Mouse (Mus musculus) G1E (cell line): ENCODE data around the gene Slc40a1. TPM values are rescaled to one million over a fixed set of nuclear protein-coding genes. Genes with fewer than 3 reads are reported as not detected.

Experiments
- ATAC-seq: 2 replicates; pipeline ENCODE4 v1.8.0; 2016; ENCODE audit warnings: mild to moderate bottlenecking; ENCODE audit not compliant: insufficient number of reproducible peaks, poor library complexity, low FRiP score, severe bottlenecking; ENCODE audit errors: extremely low read depth
- DNase-seq: peaks from one replicate; pipeline ENCODE4 v3.0.0; 2012; ENCODE audit warnings: low spot score
- H3K27me3 ChIP-seq: 2 replicates; pipeline ENCODE4 v1.6.1; 2012; ENCODE audit warnings: mild to moderate bottlenecking, low read length, inconsistent platforms; ENCODE audit not compliant: insufficient read depth
- H3K36me3 ChIP-seq: replicated peaks from 2 replicates; pipeline ENCODE3; 2012; ENCODE audit warnings: mild to moderate bottlenecking, inconsistent platforms
- H3K4me1 ChIP-seq: 2 replicates; pipeline ENCODE4 v1.6.1; 2012; ENCODE audit warnings: low read depth, low read length, inconsistent platforms, mixed read lengths; ENCODE audit not compliant: insufficient read depth
- H3K4me3 ChIP-seq: 2 replicates; pipeline ENCODE4 v1.5.1; 2012; ENCODE audit warnings: low read depth, mild to moderate bottlenecking, inconsistent platforms, low read length, moderate library complexity, mixed read lengths
- H3K9me3 ChIP-seq: replicated peaks from 2 replicates; pipeline ENCODE4 v1.6.1; 2012; ENCODE audit warnings: inconsistent platforms
- CTCF ChIP-seq: IDR thresholded peaks from 2 replicates; pipeline ENCODE4 v1.5.1; 2012; ENCODE audit warnings: low read depth, low read length, inconsistent platforms, mixed read lengths
- GATA1 ChIP-seq: IDR thresholded peaks from 2 replicates; pipeline ENCODE4 v1.6.1; 2012; ENCODE audit warnings: borderline replicate concordance, low read length, inconsistent platforms, mixed read lengths
- GATA2 ChIP-seq: IDR thresholded peaks from 2 replicates; pipeline ENCODE4 v1.6.1; 2012; ENCODE audit warnings: low read depth, low read length, inconsistent platforms, borderline replicate concordance
- POLR2AphosphoS5 ChIP-seq: IDR thresholded peaks from 2 replicates; pipeline ENCODE4 v1.6.1; 2012; ENCODE audit warnings: low read depth, low read length, inconsistent platforms; ENCODE audit not compliant: insufficient replicate concordance
- TAL1 ChIP-seq: conservative IDR thresholded peaks from 2 replicates; pipeline ENCODE4 v1.6.1; 2012; ENCODE audit warnings: low read depth, low read length, inconsistent platforms, mixed read lengths
- polyA plus RNA-seq: library from polyadenylated mRNA; stranded (reverse); fragments of >175 nt; gene quantifications from 2 replicates; pipeline ENCODE4 v1.2.3, GENCODE M21; 2012
- total RNA-seq, 2 experiments: library from RNA; stranded (forward) in 1 of 2; stranded (reverse) in 1 of 2; fragments of 200-1000 nt in 1 of 2; fragments of >200 nt in 1 of 2; fragmentation: Nextera tagmentation in 1 of 2; gene quantifications; 2 replicates each; pipeline ENCODE4 v1.2.3; 2014 to 2017

Gene Slc40a1
- total and polyA plus RNA-seq, 3 experiments, result 2.9 to 56.4 (median 43.3) TPM

- TF ChIP-seq GATA1 (no peak), CTCF (no peak), TAL1 (no peak), POLR2AphosphoS5 (no peak), GATA2 (no peak)
- Histone ChIP-seq H3K4me3 (no peak overlapping the region), H3K9me3 (peaks cover 4% of the 10 kb centered on the region), H3K4me1 (peaks cover 29% of the 10 kb centered on the region), H3K27me3 (no peaks in the 10 kb centered on the region), H3K36me3 (no peaks in the 10 kb centered on the region)
- ATAC-seq (no peak), DNase-seq (no peak)
Observed at GRCm38 (mm10) chr1:45868050-45868449, 58.3 kb downstream of the Slc40a1 start.

- no peak for TF ChIP-seq GATA1
- no peak for TF ChIP-seq POLR2AphosphoS5
- no peak for TF ChIP-seq GATA2
- TF ChIP-seq CTCF, result no peak
- TF ChIP-seq TAL1, result no peak
- H3K4me1 ChIP-seq, result peaks cover 19% of the 10 kb centered on the region
- ATAC-seq, result no peak
Observed at GRCm38 (mm10) chr1:45866288-45867018, 59.9 kb downstream of the Slc40a1 start.

GRCm38 (mm10) chr1:45865727-45866126, 60.6 kb downstream of the Slc40a1 start:
- TF ChIP-seq GATA2 (no peak), POLR2AphosphoS5 (no peak), CTCF (no peak), GATA1 (no peak), TAL1 (no peak)
- ATAC-seq (no peak), DNase-seq (no peak)
- no peak overlapping the region for H3K4me3 ChIP-seq
- peaks cover 16% of the 10 kb centered on the region for H3K4me1 ChIP-seq
- no peaks in the 10 kb centered on the region for H3K27me3 ChIP-seq
- H3K36me3 ChIP-seq, result no peaks in the 10 kb centered on the region
- peaks cover 6% of the 10 kb centered on the region for H3K9me3 ChIP-seq

More at GRCm38 (mm10) chr1:45866288-45867018, 59.9 kb downstream of the Slc40a1 start:
- Histone ChIP-seq H3K27me3 (no peaks in the 10 kb centered on the region), H3K4me3 (no peak overlapping the region), H3K9me3 (peaks cover 6% of the 10 kb centered on the region), H3K36me3 (no peaks in the 10 kb centered on the region)
- no peak for DNase-seq

GRCm38 (mm10) chr1:45865316-45865715, 61.0 kb downstream of the Slc40a1 start:
- peaks cover 18% of the 10 kb centered on the region for H3K4me1 ChIP-seq
- TF ChIP-seq TAL1 (no peak), GATA1 (no peak), GATA2 (no peak), CTCF (no peak), POLR2AphosphoS5 (no peak)
- H3K27me3 ChIP-seq, result no peaks in the 10 kb centered on the region
- peaks cover 6% of the 10 kb centered on the region for H3K9me3 ChIP-seq
- H3K4me3 ChIP-seq, result no peak overlapping the region
- ATAC-seq (no peak), DNase-seq (no peak)
- no peaks in the 10 kb centered on the region for H3K36me3 ChIP-seq

- no peaks in the 10 kb centered on the region for H3K27me3 ChIP-seq
- H3K4me1 ChIP-seq, result peaks cover 23% of the 10 kb centered on the region
- H3K36me3 ChIP-seq, result no peaks in the 10 kb centered on the region
- TF ChIP-seq CTCF (no peak), TAL1 (no peak), GATA2 (no peak), POLR2AphosphoS5 (no peak), GATA1 (no peak)
- peaks cover 6% of the 10 kb centered on the region for H3K9me3 ChIP-seq
- no peak overlapping the region for H3K4me3 ChIP-seq
- DNase-seq (no peak), ATAC-seq (no peak)
Observed at GRCm38 (mm10) chr1:45864564-45865014, 61.7 kb downstream of the Slc40a1 start.

- Histone ChIP-seq H3K27me3 (no peaks in the 10 kb centered on the region), H3K9me3 (peaks cover 6% of the 10 kb centered on the region), H3K36me3 (no peaks in the 10 kb centered on the region), H3K4me1 (peaks cover 19% of the 10 kb centered on the region), H3K4me3 (no peak overlapping the region)
- DNase-seq (no peak), ATAC-seq (no peak)
- TF ChIP-seq GATA2 (no peak), TAL1 (no peak), CTCF (no peak), GATA1 (no peak), POLR2AphosphoS5 (no peak)
Observed at GRCm38 (mm10) chr1:45863641-45864040, 62.7 kb downstream of the Slc40a1 start.

- H3K36me3 ChIP-seq, result no peaks in the 10 kb centered on the region
- peaks cover 16% of the 10 kb centered on the region for H3K4me1 ChIP-seq
- H3K4me3 ChIP-seq, result no peak overlapping the region
- no peak for ATAC-seq
- no peaks in the 10 kb centered on the region for H3K27me3 ChIP-seq
- TF ChIP-seq TAL1, result no peak
- no peak for TF ChIP-seq GATA1
- TF ChIP-seq GATA2, result no peak
- peaks cover 6% of the 10 kb centered on the region for H3K9me3 ChIP-seq
- DNase-seq, result no peak
Observed at GRCm38 (mm10) chr1:45861162-45861561, 65.2 kb downstream of the Slc40a1 start.
